Mouse (Mus musculus) liver, postnatal 0 days (tissue): Measurements from ENCODE around the gene Washc3. TPM values are rescaled to one million over a fixed set of nuclear protein-coding genes. Genes with fewer than 3 reads are reported as not detected.

ENCODE experiments used
- ATAC-seq: fragments of 200-750 bp; cut with Nextera tagmentation; 2 replicates; pipeline ENCODE4 v1.8.0; 2017; ENCODE audit warnings: mild to moderate bottlenecking, moderate library complexity
- DNase-seq: peaks from one replicate; pipeline ENCODE4 v3.0.0-alpha.2; 2016
- H3K27ac ChIP-seq: fragments of 300-500 bp; sonication (generic); 2 replicates; pipeline ENCODE4 v1.5.1; 2014; ENCODE audit warnings: antibody characterized with exemption, moderate library complexity, mild to moderate bottlenecking, low read depth
- H3K27me3 ChIP-seq: fragments of 300-500 bp; sonication (generic); 2 replicates; pipeline ENCODE4 v1.6.1; 2014; ENCODE audit warnings: low read length, control low read depth, mixed read lengths; ENCODE audit not compliant: insufficient read depth
- H3K36me3 ChIP-seq: fragments of 300-500 bp; sonication (generic); replicated peaks from 2 replicates; pipeline ENCODE4 v1.6.1; 2014; ENCODE audit warnings: mild to moderate bottlenecking, control low read depth, low read length, moderate library complexity, mixed read lengths; ENCODE audit not compliant: insufficient read depth
- H3K4me1 ChIP-seq: fragments of 300-500 bp; sonication (generic); 2 replicates; pipeline ENCODE4 v1.6.1; 2014; ENCODE audit warnings: antibody characterized with exemption, mild to moderate bottlenecking, control low read depth; ENCODE audit not compliant: insufficient read depth
- H3K4me2 ChIP-seq: fragments of 300-500 bp; sonication (generic); 2 replicates; pipeline ENCODE4 v1.6.1; 2014; ENCODE audit warnings: low read depth, mild to moderate bottlenecking, low read length, moderate library complexity, mixed read lengths
- H3K4me3 ChIP-seq: fragments of 300-500 bp; sonication (generic); 2 replicates; pipeline ENCODE4 v1.5.1; 2014; ENCODE audit warnings: low read depth, low read length
- H3K9ac ChIP-seq: fragments of 300-500 bp; sonication (generic); replicated peaks from 2 replicates; pipeline ENCODE4 v1.6.1; 2014; ENCODE audit warnings: mild to moderate bottlenecking, moderate library complexity
- H3K9me3 ChIP-seq: fragments of 300-500 bp; sonication (generic); 2 replicates; pipeline ENCODE4 v1.6.1; 2016; ENCODE audit warnings: mild to moderate bottlenecking, control low read depth, low read length, mixed read lengths
- CTCF ChIP-seq: sonication (generic); IDR thresholded peaks from 2 replicates; pipeline ENCODE4 v1.5.1; 2016; ENCODE audit warnings: antibody characterized with exemption, low read depth
- EP300 ChIP-seq: IDR thresholded peaks from 2 replicates; pipeline ENCODE4 v1.6.1; 2016; ENCODE audit warnings: antibody characterized with exemption, low read depth, mild to moderate bottlenecking
- WGBS: fragments of 180-500 bp; shearing (Covaris S2); extraction: QIAGEN DNeasy Blood & Tissue Kit; methylation state at CpG from one replicate; pipeline ENCODE4 v1.1.7; 2014; ENCODE audit not compliant: insufficient replicate concordance; 5-methylcytosine and 5-hydroxymethylcytosine counted together
- polyA plus RNA-seq: library from polyadenylated mRNA; unstranded; fragments of >200 nt; fragmentation: Nextera tagmentation; extraction: Ambion mirVana; gene quantifications from 2 replicates; pipeline ENCODE4 v1.2.1, GENCODE M21; 2015

The Washc3 gene
- polyA plus RNA-seq, 1 experiment from 2014 or later, result 40.1 TPM

- Histone ChIP-seq H3K27ac (no peak overlapping the region), H3K27me3 (no peaks in the 10 kb centered on the region), H3K9me3 (no peaks in the 10 kb centered on the region), H3K4me1 (0 out of 2 replicates have a peak, but pooled peaks cover 3% of the 10 kb centered on the region), H3K4me3 (peak overlapping the region; percentile 71), H3K36me3 (no peaks in the 10 kb centered on the region; the same call in 1 of the 2 replicates), H3K4me2 (peak overlapping the region; percentile 77), H3K9ac (no peak overlapping the region)
- 13% methylated on average over 4 of the region's 4 CpGs for WGBS
- ATAC-seq, result peak; percentile 42; the same call in 1 of the 2 replicates
- TF ChIP-seq CTCF (no peak), EP300 (no peak)
- no peak for DNase-seq
Measured at GRCm38 (mm10) chr10:88200541-88200940, 352 bp upstream of the Washc3 start.

GRCm38 (mm10) chr10:88201650-88202049 lies 757 bp downstream of the Washc3 start:
- TF ChIP-seq CTCF (no peak), EP300 (no peak)
- 67% methylated on average over 13 of the region's 13 CpGs for WGBS
- Histone ChIP-seq H3K36me3 (no peaks in the 10 kb centered on the region; the same call in 1 of the 2 replicates), H3K9ac (peak overlapping the region; percentile 80; the same call in 1 of the 2 replicates), H3K9me3 (no peaks in the 10 kb centered on the region), H3K27me3 (no peaks in the 10 kb centered on the region), H3K4me2 (peak overlapping the region; percentile 77), H3K27ac (peak overlapping the region; percentile 70; the same call in 1 of the 2 replicates), H3K4me1 (0 out of 2 replicates have a peak, but pooled peaks cover 3% of the 10 kb centered on the region), H3K4me3 (peak overlapping the region; percentile 71)
- no peak for ATAC-seq
- no peak for DNase-seq

GRCm38 (mm10) chr10:88202581-88202980 lies 1.7 kb downstream of the Washc3 start:
- TF ChIP-seq EP300 (no peak), CTCF (no peak)
- Histone ChIP-seq H3K27me3 (no peaks in the 10 kb centered on the region), H3K4me3 (no peak overlapping the region), H3K27ac (no peak overlapping the region), H3K9me3 (no peaks in the 10 kb centered on the region), H3K9ac (no peak overlapping the region), H3K36me3 (no peaks in the 10 kb centered on the region; the same call in 1 of the 2 replicates), H3K4me2 (peak overlapping the region; percentile 33; the same call in 1 of the 2 replicates), H3K4me1 (0 out of 2 replicates have a peak, but pooled peaks cover 3% of the 10 kb centered on the region)
- DNase-seq (no peak), ATAC-seq (no peak)
- WGBS, result 51% methylated on average over 8 of the region's 8 CpGs

- TF ChIP-seq EP300, result no peak
- no peak for TF ChIP-seq CTCF
- 92% methylated on average over 6 of the region's 6 CpGs for WGBS
- Histone ChIP-seq H3K9me3 (no peaks in the 10 kb centered on the region), H3K4me1 (0 out of 2 replicates have a peak, but pooled peaks cover 3% of the 10 kb centered on the region), H3K27ac (no peak overlapping the region), H3K27me3 (no peaks in the 10 kb centered on the region), H3K4me2 (no peak overlapping the region), H3K4me3 (no peak overlapping the region), H3K9ac (no peak overlapping the region), H3K36me3 (no peaks in the 10 kb centered on the region; the same call in 1 of the 2 replicates)
- DNase-seq (no peak), ATAC-seq (no peak)
Measured at GRCm38 (mm10) chr10:88203236-88203635, 2.3 kb downstream of the Washc3 start.

- 83% methylated on average over 5 of the region's 5 CpGs for WGBS
- no peaks in the 10 kb centered on the region for H3K9me3 ChIP-seq
Measured at GRCm38 (mm10) chr10:88212644-88213043, 11.8 kb downstream of the Washc3 start.

GRCm38 (mm10) chr10:88214800-88215514 lies 14.1 kb downstream of the Washc3 start:
- WGBS, result 88% methylated on average over 20 of the region's 20 CpGs
- no peak overlapping the region for H3K27ac ChIP-seq
- no peak overlapping the region for H3K4me3 ChIP-seq
- DNase-seq (no peak), ATAC-seq (no peak)
- no peak overlapping the region for H3K9ac ChIP-seq
- H3K36me3 ChIP-seq, result peaks cover 9% of the 10 kb centered on the region
- no peaks in the 10 kb centered on the region for H3K4me1 ChIP-seq
- H3K4me2 ChIP-seq, result no peak overlapping the region
- no peaks in the 10 kb centered on the region for H3K27me3 ChIP-seq
- H3K9me3 ChIP-seq, result no peaks in the 10 kb centered on the region
- TF ChIP-seq EP300, result no peak
- TF ChIP-seq CTCF, result no peak

More at GRCm38 (mm10) chr10:88212644-88213043, 11.8 kb downstream of the Washc3 start:
- H3K27ac ChIP-seq, result no peak overlapping the region
- DNase-seq (no peak), ATAC-seq (no peak)
- H3K4me2 ChIP-seq, result no peak overlapping the region
- no peak for TF ChIP-seq CTCF
- TF ChIP-seq EP300, result no peak
- no peak overlapping the region for H3K9ac ChIP-seq
- no peak overlapping the region for H3K4me3 ChIP-seq
- peaks cover 3% of the 10 kb centered on the region for H3K36me3 ChIP-seq
- no peaks in the 10 kb centered on the region for H3K27me3 ChIP-seq
- no peaks in the 10 kb centered on the region for H3K4me1 ChIP-seq
